Mouse (Mus musculus): Measurements from ENCODE around the gene 4930449I24Rik. TPM values are rescaled to one million over a fixed set of nuclear protein-coding genes. Genes with fewer than 3 reads are reported as not detected.
A peak's percentile ranks its signal among the peaks of the same experiment; 100 is the strongest.
"Not testable (repeated sequence)": the region's sequence is repeated elsewhere in the genome, so short reads cannot be mapped to it uniquely, and the experiment has no call there.

4930449I24Rik gene
- polyA plus RNA-seq, 1 experiment from 2014 or later, result not detected

GRCm38 (mm10) chr5:146471821-146472220, 30.4 kb upstream of the 4930449I24Rik start:
- Histone ChIP-seq H3K9ac (ENCODE audit: low read depth, low read length) (no peak overlapping the region), H3K9me3 (replicated peaks; ENCODE audit: low read length) (no peaks in the 10 kb centered on the region), H3K4me2 (ENCODE audit: low read length) (no peak overlapping the region), H3K27me3 (ENCODE audit: insufficient read depth, low read length) (no peaks in the 10 kb centered on the region), H3K4me3 (replicated peaks; ENCODE audit: low read depth, low read length) (no peak overlapping the region), H3K36me3 (ENCODE audit: insufficient read depth, low read length) (no peaks in the 10 kb centered on the region), H3K4me1 (replicated peaks; ENCODE audit: insufficient read depth, low read length) (no peaks in the 10 kb centered on the region), H3K27ac (no peak overlapping the region)
- DNase-seq (ENCODE audit: low spot score) (no peak), ATAC-seq (replicated peaks; ENCODE audit: low FRiP score, low read depth) (no peak)
- no peak for TF ChIP-seq CTCF (IDR thresholded peaks at IDR 0.05; ENCODE audit: low read depth)
- 91% methylated on average over 12 of the region's 12 CpGs for WGBS

GRCm38 (mm10) chr5:146479564-146479963, 22.6 kb upstream of the 4930449I24Rik start:
- not testable (repeated sequence) for H3K4me1 ChIP-seq (replicated peaks; ENCODE audit: insufficient read depth, low read length); H3K27me3 ChIP-seq (ENCODE audit: insufficient read depth, low read length); DNase-seq (ENCODE audit: low spot score); H3K9me3 ChIP-seq (replicated peaks; ENCODE audit: low read length); ATAC-seq (replicated peaks; ENCODE audit: low FRiP score, low read depth); H3K27ac ChIP-seq; H3K9ac ChIP-seq (ENCODE audit: low read depth, low read length); H3K4me2 ChIP-seq (ENCODE audit: low read length); H3K36me3 ChIP-seq (ENCODE audit: insufficient read depth, low read length); H3K4me3 ChIP-seq (replicated peaks; ENCODE audit: low read depth, low read length)
- 8% methylated on average over 4 of the region's 4 CpGs for WGBS
- peak; percentile 68 for TF ChIP-seq CTCF (IDR thresholded peaks at IDR 0.05; ENCODE audit: low read depth)

DNA sequence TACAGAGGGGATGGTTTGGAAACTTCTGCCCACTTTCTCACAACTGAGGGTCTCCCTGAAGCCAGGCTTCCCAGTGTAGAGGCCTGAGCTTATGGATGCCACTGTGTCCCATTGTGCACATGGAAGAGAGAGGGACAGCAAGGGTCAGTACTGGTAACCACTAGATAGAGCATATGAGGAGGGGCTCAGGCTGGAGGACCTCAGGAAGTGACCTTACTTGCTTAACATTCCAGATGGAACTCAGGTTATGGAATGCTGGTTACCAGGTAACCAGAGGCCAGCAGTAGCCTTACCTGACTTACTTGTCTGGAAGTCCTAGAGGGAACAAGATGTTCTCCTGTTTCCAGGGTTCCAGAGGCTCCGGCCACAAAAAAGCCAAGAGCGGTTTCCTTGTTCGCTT, 20.5 kb upstream of the 4930449I24Rik start, which contains the start of gene Gm6408:
Gm6408 (plus strand) TSS at position 301 of the 400 bp plus-strand sequence.
- not testable (repeated sequence) for H3K4me3 ChIP-seq (replicated peaks; ENCODE audit: low read depth, low read length); H3K36me3 ChIP-seq (ENCODE audit: insufficient read depth, low read length); H3K27me3 ChIP-seq (ENCODE audit: insufficient read depth, low read length); DNase-seq (ENCODE audit: low spot score); ATAC-seq (replicated peaks; ENCODE audit: low FRiP score, low read depth); H3K4me1 ChIP-seq (replicated peaks; ENCODE audit: insufficient read depth, low read length); H3K27ac ChIP-seq; H3K9me3 ChIP-seq (replicated peaks; ENCODE audit: low read length); H3K4me2 ChIP-seq (ENCODE audit: low read length); H3K9ac ChIP-seq (ENCODE audit: low read depth, low read length)
- 80% methylated on average over 1 of the region's 3 CpGs for WGBS

DNA sequence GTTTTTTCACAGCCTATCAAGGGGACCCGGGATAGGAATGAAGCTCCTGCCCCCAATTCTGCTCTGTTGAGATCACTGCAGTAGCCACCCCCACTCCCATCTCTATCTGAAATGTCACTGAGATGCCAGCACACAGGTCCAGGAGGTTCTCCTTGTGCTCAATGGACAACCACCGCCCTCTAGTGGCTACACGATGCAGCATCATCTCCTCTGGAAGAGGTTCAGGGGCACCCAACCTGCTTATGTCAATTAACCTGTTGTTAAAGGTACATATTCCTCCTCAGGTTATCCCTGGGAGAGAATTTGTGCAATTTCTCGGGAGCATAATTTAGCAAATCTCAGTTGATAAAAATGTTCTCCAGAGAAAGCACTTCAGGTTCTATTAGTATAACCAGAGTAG, 13.2 kb upstream of the 4930449I24Rik start:
- not testable (repeated sequence) for H3K9me3 ChIP-seq (replicated peaks; ENCODE audit: low read length)
- WGBS, result 8% methylated on average over 3 of the region's 4 CpGs

DNA sequence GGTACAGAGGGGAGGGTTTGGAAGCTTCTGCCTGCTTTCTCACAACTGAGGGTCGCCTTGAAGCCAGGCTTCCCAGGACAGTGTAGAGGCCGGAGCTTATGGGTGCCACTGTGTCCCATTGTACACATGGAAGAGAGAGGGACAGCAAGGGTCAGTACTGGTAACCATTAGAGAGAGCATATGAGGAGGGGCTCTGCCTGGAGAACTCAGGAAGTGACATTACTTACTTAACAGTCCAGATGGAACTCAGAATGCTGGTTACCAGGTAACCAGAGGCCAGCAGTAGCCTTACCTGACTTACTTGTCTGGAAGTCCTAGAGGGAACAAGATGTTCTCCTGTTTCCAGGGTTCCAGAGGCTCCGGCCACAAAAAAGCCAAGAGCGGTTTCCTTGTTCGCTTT, 11.1 kb upstream of the 4930449I24Rik start, which contains the start of gene Gm6370:
Gm6370 (plus strand) TSS at position 301 of the 400 bp plus-strand sequence.
- H3K9me3 ChIP-seq (replicated peaks; ENCODE audit: low read length); ATAC-seq (replicated peaks; ENCODE audit: low FRiP score, low read depth); DNase-seq (ENCODE audit: low spot score); H3K4me2 ChIP-seq (ENCODE audit: low read length); H3K36me3 ChIP-seq (ENCODE audit: insufficient read depth, low read length); H3K4me1 ChIP-seq (replicated peaks; ENCODE audit: insufficient read depth, low read length); H3K27ac ChIP-seq; H3K4me3 ChIP-seq (replicated peaks; ENCODE audit: low read depth, low read length); H3K9ac ChIP-seq (ENCODE audit: low read depth, low read length); H3K27me3 ChIP-seq (ENCODE audit: insufficient read depth, low read length): not testable (repeated sequence)
- no CpG with 5 or more reads among the region's 5 CpGs for whole genome bisulfite sequencing

More for the DNA sequence above, 13.2 kb upstream of the 4930449I24Rik start:
- H3K27ac ChIP-seq; H3K9ac ChIP-seq (ENCODE audit: low read depth, low read length); H3K4me2 ChIP-seq (ENCODE audit: low read length); ATAC-seq (replicated peaks; ENCODE audit: low FRiP score, low read depth); DNase-seq (ENCODE audit: low spot score); H3K4me3 ChIP-seq (replicated peaks; ENCODE audit: low read depth, low read length); H3K27me3 ChIP-seq (ENCODE audit: insufficient read depth, low read length); H3K4me1 ChIP-seq (replicated peaks; ENCODE audit: insufficient read depth, low read length); H3K36me3 ChIP-seq (ENCODE audit: insufficient read depth, low read length): not testable (repeated sequence)
- peak; percentile 48 for TF ChIP-seq CTCF (IDR thresholded peaks at IDR 0.05; ENCODE audit: low read depth)

DNA sequence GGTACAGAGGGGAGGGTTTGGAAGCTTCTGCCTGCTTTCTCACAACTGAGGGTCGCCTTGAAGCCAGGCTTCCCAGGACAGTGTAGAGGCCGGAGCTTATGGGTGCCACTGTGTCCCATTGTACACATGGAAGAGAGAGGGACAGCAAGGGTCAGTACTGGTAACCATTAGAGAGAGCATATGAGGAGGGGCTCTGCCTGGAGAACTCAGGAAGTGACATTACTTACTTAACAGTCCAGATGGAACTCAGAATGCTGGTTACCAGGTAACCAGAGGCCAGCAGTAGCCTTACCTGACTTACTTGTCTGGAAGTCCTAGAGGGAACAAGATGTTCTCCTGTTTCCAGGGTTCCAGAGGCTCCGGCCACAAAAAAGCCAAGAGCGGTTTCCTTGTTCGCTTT, 11.6 kb downstream of the 4930449I24Rik start, which contains the start of gene Gm3402:
Gm3402 (plus strand) TSS at position 301 of the 400 bp plus-strand sequence.
- not testable (repeated sequence) for DNase-seq (ENCODE audit: low spot score); H3K27me3 ChIP-seq (ENCODE audit: insufficient read depth, low read length); H3K9me3 ChIP-seq (replicated peaks; ENCODE audit: low read length); H3K4me3 ChIP-seq (replicated peaks; ENCODE audit: low read depth, low read length); H3K36me3 ChIP-seq (ENCODE audit: insufficient read depth, low read length); H3K4me2 ChIP-seq (ENCODE audit: low read length); ATAC-seq (replicated peaks; ENCODE audit: low FRiP score, low read depth); H3K9ac ChIP-seq (ENCODE audit: low read depth, low read length); H3K27ac ChIP-seq; H3K4me1 ChIP-seq (replicated peaks; ENCODE audit: insufficient read depth, low read length)
- no CpG with 5 or more reads among the region's 5 CpGs for WGBS

DNA sequence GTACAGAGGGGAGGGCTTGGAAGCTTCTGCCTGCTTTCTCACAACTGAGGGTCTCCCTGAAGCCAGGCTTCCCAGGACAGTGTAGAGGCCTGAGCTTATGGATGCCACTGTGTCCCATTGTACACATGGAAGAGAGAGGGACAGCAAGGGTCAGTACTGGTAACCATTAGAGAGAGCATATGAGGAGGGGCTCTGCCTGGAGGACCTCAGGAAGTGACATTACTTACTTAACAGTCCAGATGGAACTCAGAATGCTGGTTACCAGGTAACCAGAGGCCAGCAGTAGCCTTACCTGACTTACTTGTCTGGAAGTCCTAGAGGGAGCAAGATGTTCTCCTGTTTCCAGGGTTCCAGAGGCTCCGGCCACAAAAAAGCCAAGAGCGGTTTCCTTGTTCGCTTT, 23.3 kb downstream of the 4930449I24Rik start, which contains the start of gene Gm3404:
Gm3404 (plus strand) TSS at position 301 of the 400 bp plus-strand sequence.
- no CpG with 5 or more reads among the region's 3 CpGs for WGBS
- not testable (repeated sequence) for H3K9me3 ChIP-seq (replicated peaks; ENCODE audit: low read length); H3K27ac ChIP-seq; H3K4me2 ChIP-seq (ENCODE audit: low read length); H3K36me3 ChIP-seq (ENCODE audit: insufficient read depth, low read length); H3K9ac ChIP-seq (ENCODE audit: low read depth, low read length); H3K27me3 ChIP-seq (ENCODE audit: insufficient read depth, low read length); H3K4me1 ChIP-seq (replicated peaks; ENCODE audit: insufficient read depth, low read length); DNase-seq (ENCODE audit: low spot score); ATAC-seq (replicated peaks; ENCODE audit: low FRiP score, low read depth); H3K4me3 ChIP-seq (replicated peaks; ENCODE audit: low read depth, low read length)

- H3K4me1 ChIP-seq (replicated peaks; ENCODE audit: insufficient read depth, low read length); H3K4me2 ChIP-seq (ENCODE audit: low read length); H3K36me3 ChIP-seq (ENCODE audit: insufficient read depth, low read length); H3K27me3 ChIP-seq (ENCODE audit: insufficient read depth, low read length); ATAC-seq (replicated peaks; ENCODE audit: low FRiP score, low read depth); H3K4me3 ChIP-seq (replicated peaks; ENCODE audit: low read depth, low read length); DNase-seq (ENCODE audit: low spot score); H3K9me3 ChIP-seq (replicated peaks; ENCODE audit: low read length); H3K9ac ChIP-seq (ENCODE audit: low read depth, low read length); H3K27ac ChIP-seq: not testable (repeated sequence)
- WGBS, result 94% methylated on average over 2 of the region's 3 CpGs
Measured at GRCm38 (mm10) chr5:146537347-146537746, 35.1 kb downstream of the 4930449I24Rik start, which contains the start of gene Gm3409. TSS of gene Gm3409 (plus strand) at chr5:146537647.
